Mouse (Mus musculus) layer of hippocampus, adult 18-20 months (tissue): Measurements from ENCODE around the gene Slc4a1ap. TPM values are rescaled to one million over a fixed set of nuclear protein-coding genes. Genes with fewer than 3 reads are reported as not detected.
A peak's percentile ranks its signal among the peaks of the same experiment; 100 is the strongest.
"Not testable (repeated sequence)": the region's sequence is repeated elsewhere in the genome, so short reads cannot be mapped to it uniquely, and the experiment has no call there.

ENCODE experiments used
- DNase-seq, 2 experiments: peaks; one replicate each; pipeline ENCODE4 v3.0.0; 2022; ENCODE audit warnings: low spot score in 2 of 2
- total RNA-seq, 2 experiments: library from RNA; stranded (reverse); gene quantifications; 2 replicates each; pipeline ENCODE4 v1.2.3; 2021

Slc4a1ap gene
- total RNA-seq, 2 experiments from 2014 or later: 51.3 to 54.7 TPM

DNA sequence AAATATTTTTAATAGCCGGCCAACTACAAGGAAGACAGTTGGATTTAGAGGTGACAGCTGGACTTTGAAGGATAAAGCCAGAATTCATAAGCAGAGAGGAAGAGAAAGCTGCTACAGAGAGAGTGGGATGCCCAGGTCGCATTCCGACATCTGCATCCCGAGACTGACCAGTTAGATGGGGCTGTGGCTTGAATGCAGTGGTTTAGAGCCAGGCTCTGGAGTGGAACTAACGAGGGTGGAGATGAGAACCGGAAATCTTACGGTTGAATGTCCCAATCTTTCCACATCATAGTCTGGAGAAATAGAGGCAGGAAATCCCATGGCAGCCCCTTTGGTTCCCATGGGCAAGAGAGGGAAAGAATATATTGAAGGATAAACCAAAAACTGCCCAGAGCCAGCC lies 39.2 kb downstream of the Slc4a1ap start:
- no peak for DNase-seq

DNA sequence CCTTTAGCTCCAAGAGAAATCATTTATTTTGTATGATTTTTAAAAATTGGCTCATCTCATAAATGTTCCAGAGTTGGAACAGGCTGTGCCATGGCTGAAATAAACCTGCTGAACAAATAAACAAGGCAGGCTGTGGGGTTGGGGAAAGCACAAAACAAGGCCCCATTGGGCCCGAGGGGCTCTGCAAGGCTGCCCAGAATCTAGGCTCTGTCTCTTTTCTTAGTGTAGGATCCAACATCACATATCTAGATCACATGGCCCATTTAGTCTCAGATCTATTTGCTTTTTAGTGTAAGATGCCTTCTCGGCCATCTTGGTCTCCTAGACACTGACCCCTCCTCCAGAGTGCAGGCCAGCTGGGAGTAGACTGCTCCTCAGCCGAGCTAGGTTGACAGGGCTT lies 39.7 kb downstream of the Slc4a1ap start:
- no peak for DNase-seq

DNA sequence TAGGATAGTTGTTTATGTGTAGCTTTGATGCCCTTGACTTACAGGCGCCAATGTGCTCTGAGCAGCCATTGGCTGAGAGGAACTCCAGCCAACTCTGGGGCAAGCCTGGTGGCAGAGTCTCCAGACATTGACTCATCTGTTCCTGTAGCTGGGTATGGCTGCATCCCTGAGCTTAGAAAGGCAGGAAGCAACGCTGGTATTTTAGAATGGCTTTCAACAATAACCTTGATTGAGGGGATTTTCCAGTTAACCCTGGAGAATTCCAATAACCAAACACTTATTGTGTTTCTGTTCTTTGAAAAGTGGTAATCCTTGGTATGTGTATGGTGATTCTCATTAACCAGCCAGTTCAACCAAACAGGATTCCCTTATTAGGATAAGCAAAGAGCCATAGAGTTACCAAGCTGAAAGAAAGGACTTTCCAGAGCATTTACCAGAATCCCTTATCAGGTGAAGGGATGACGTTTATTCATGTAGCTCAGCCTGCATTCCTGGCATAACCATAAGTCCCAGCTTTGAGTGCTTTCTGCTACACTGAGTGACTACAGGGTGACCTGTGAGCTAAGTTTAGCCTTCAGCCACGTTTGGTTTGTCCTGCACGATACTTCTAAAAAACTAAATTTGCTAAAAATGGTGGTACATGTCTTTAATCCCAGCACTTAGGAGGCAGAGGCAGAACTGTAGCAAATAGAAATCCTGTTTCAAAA lies 41.3 kb downstream of the Slc4a1ap start:
- no peak for DNase-seq

DNA sequence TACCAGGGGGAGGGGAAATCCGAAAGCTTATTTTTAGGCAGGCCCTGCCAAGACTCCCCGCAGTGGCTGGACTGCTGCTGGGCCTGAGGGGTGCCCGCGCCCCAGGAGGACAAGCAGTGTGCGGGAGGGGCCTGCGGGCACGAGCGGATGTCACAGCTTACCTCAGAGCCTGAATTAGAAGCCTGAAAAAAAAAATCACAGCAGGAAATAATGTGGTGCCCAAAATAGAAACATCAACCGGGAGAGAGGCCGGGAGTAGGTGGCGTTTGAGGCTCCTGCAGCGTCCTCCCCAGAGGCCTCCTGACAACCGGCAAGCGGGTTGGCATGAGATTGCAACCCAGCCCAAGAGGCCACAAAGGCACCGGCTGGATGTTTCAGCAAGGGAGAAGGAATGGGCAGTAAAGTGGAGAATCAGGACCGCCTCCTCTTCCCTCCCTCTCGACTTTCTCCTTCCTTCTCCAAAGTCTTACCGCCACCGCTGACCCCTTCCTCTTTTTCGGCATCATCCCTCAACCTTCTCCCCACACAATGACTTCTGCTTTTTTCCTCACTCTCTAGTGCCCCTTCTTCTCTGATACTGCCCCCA lies 44.3 kb downstream of the Slc4a1ap start:
- DNase-seq: peak in 1 of 2 experiments; percentile 25

DNA sequence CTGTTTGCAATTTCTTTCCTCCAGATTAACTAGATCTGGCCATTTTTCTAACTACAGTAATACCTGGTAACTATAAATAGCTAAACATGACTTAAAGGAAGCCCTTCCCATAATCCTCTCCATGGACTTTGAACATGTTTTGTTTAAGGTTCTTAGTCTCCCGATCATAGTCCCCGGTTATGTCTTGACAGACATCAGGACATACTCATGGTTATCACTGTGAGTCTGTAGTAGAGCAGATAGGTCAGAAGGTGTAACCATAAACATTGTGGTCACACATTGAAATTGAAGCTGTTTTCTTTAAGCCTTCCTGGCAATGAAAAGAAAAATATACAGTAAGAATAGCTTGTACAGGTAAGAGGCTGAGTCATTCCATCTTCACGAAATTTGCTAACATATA lies 46.9 kb downstream of the Slc4a1ap start:
- no peak for DNase-seq

DNA sequence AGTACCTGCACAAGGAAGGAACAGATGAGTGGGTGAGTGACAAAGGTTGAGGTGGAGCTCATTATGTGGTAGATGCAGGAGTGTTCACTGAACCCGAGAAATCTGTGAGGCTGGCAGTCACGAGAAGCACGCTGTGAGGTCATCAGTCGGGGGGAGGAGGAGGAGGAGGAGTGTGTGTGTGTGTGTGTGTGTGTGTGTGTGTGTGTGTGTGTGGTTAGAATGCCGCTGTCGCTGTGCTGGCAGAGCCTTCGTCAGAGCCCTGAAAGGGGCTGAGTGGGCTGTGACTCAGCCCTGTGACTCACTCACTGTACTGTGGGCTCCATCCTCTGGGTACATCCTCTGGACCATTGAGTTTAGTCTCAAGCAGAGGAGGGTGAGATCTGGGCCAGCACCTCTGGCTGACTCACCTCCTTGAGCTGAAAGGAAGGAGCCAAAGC lies 49.8 kb downstream of the Slc4a1ap start:
- peak in 1 of 2 experiments; percentile 64 for DNase-seq

DNA sequence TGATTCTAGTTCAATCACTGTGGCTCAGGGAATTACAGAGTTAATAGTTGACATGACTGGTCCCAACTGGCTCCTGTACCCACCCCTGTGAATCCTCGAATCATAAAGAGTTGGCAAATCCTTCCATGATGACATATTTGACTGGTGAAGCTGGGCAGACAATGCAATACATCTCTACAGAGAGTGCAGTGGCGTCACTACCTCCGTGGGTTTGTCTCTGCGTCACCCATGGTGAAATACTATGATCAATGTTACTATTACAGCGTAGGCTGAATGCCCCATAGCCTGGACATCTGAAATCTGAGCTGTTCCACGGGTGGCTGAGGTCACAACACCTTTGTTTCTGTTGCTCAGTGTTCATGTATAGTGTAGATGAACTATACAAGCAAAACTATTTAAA lies 54.5 kb downstream of the Slc4a1ap start:
- no peak for DNase-seq

DNA sequence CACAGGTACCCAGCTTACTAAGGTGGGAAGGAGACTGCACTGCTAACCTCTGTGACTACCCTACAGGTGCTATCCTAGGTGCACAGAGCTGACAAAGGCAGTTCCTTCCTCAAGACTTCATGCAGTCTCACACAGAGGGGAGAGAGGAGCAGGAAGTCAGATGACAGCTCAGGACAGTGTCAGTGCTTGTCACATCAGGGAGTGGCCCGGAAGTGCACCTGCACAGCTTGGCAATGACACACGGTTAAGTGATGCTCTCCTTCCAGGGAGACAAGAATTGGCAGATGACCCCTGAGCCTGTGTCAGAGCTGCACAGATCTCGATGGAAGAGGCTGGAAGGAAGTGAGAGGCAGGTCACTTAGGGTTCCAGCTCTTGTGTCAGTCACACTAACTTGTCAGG lies 55.1 kb downstream of the Slc4a1ap start:
- no peak for DNase-seq

DNA sequence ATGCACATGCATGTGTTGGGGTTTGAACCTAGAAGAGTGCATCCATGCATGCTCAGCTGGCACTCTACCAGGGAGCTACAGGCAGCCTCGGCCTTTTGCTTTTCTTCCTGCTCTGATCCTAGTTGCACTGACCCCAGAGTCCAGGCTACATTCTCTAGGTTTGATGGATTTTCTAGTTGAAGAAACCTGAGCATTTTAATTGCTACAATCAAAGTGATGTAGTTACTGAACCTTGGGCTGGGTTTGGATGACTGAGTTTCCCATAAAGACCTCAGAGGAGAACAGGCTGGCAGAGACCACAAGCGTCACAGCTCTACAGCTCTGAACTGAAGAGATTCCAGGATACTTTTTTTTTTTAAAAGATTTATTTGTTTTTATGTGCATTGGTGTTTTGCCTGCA lies 56.5 kb downstream of the Slc4a1ap start:
- no peak for DNase-seq

DNA sequence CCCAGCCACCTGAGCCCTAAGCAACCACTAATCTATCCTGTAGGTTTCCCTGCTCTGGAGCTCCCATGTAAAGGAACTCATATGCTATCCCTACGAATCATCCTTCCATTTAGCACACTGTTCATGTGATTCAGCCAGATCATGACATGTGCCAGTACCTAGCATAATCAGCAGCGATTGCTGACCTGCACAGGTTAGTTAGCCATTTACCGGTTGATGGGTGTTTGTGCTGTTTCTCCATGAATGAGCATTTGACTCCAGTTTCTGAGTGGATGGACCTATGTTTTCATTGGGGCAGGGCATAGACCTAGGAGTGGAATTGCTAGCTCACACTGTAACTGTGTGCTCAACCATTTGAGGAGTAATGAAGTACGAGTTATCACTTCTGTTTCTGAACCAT lies 58.7 kb downstream of the Slc4a1ap start:
- DNase-seq: no peak

DNA sequence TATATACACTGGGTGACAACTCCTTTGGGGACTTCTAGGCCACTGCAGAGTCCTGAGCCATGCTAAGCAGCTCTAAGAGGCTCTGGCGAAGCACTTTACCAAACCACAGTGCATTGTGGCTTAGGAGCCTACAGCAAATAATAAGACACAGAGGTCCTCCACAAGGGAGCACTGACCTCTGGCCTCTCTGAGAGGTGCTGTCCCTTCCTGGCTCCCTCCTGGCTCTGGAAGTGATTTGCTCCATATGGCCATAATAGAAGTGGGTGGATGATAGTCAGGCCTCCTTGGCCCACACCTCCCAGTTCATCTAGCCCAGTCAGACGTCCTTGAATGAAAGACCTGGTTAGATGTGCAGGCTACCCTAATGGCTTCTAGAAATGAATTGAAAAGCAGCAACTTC lies 61.2 kb downstream of the Slc4a1ap start:
- no peak for DNase-seq

DNA sequence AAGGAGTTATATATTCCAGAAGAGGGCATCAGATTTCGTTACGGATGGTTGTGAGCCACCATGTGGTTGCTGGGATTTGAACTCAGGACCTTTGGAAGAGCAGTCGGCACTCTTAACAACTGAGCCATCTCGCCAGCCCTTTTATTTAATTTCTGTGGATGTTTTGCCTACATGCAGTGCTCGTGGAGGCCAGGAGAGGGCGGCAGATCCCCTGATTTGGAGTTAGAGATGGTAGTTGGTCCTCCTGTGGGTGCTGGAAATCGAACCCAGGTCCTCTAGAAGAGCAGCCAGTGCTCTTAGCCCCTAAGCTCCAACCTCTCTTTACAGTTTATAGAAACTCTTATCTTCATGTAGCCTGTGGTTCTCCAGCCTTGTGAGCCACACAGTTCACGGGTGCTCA lies 61.9 kb downstream of the Slc4a1ap start:
- not testable (repeated sequence) for DNase-seq

DNA sequence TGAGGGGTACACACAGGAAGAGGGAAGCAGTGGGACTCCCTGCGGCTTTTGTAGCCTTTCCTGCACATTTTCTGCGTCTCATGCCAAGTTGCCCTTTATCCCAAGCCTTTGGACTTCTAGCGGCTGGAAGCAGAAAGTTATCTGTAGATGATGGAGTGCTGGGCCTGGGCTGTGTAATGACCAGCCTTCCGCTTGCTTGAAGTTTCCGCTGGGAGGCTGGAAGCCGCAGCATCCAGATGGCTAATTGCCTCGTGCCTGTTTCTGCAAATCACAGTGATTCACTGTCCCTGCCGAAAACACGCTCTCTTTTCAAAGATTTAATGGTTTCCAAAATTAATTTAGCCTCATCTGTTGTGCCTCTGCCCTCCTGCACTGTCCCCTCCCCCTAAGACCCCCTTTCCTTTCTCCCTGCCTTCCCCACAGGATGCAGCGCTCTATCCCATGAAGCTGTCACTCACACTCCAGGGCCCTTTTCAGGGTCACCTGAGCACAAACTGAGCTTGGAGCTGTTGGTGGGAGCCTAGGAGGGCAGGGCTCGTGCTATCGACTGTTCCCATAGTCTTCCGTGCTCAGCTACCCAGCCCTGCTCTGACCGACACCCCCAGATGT lies 63.0 kb downstream of the Slc4a1ap start:
- peak in 1 of 2 experiments; percentile 50 for DNase-seq

DNA sequence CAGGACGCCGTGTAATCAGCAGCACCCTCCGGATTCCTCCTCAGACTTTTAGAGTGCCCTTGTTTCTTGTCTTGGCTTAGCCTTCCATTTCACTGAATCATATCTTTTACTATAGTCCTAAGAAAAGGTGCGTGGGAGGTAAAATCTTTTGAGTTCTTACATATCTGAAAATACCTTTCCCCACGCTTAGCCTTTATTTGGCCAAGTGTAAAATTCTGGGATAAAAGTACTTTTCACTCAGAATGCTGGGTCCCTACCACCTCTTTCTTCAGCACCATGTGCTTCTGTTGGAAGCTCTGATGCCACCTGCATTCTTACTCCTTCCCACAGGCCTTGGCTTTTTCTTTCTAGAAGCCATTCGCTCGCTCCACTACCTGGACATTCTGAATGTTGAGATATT lies 64.3 kb downstream of the Slc4a1ap start:
- DNase-seq: no peak

DNA sequence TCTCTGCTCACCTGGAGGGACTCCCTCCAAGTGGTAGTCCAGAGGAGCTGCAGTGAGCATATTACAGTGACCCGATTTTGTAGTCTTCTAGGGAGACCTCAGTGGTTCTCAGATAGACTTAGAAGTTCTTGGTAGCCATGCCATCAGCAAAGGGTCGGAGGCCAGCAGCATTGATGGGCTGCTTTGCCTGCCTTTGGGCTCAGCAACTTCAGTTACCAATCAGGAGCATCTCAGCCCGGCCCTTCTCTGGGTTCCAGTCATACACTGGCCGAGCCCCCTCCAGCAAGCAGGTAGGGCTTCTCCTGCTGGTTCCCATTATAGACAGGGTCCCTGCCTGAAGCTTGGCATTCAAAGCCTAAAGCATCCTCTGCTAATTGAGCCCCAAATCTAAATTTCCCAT lies 69.1 kb downstream of the Slc4a1ap start:
- no peak for DNase-seq

DNA sequence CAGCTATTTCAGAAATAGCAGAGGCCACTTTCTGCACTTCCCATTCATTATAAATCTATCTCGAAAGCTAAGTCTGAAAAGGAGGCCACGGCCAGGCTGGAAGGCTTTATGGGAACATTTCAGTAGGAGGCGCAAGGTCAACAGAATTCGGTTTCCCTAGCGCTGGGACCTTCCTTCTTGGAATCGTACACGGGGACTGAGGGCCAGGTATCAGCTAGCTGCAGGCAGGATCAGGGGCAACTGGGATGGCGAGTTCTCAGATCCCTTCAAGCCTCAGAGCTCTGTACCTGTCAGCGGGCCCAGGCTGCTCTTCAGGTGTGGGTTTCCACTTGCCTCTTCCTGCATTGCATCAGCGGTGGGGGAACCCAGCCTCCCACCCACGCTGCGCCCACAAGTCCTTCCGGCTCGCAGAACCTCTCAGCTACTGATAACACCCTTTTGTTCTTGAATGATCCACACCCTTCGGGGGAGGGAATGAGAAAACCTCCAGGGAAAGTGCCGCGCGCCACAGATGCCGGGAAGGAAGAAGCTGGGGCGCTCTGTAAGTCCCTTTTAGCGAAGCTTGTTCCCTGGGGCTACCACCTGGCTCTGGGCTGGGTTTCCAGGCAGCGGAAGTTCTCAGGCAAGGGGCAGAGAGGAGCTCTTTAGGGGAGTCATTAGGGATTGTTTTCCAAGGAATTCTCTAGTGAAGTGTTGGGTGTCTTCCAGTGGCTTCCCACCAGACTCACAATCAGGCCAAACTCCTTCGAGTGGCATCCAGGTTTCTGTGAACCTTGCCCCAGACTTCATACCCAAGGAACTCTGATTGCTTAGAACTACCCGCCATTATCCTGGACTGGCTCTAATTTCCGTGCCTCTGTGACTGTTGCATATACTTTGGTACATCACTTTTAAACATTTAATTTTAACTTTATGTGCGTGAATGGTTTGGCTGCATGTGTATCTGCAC lies 70.0 kb downstream of the Slc4a1ap start, which contains the start of gene Mrpl33:
TSS of gene Mrpl33 (plus strand) at position 455 of the 949 bp plus-strand sequence.
- DNase-seq: peak; percentile 11 to 22

DNA sequence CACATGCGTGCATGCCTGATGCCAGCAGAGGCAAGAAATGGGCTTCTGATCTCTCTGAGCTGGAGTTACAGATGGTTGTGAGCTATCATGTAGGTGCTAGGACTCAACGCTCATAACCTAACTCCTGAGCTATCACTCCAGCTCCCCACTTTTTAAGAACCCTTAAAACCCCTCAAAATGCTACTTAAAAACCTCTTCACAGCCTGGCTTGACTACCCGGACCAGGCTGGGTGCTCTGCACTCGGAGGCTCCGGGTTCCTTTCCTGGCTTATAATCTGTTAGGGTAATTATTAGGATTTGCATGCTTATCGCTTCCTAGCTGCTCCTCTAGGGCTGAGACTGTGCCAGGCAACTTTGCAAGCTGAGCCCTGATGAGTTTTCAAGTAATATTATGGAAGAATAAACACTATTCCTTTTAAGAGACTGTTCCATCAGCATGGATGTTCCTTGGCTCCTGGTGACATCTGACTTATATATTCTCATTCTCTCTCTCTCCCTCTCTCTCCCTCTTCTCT lies 70.7 kb downstream of the Slc4a1ap start:
- no peak for DNase-seq

DNA sequence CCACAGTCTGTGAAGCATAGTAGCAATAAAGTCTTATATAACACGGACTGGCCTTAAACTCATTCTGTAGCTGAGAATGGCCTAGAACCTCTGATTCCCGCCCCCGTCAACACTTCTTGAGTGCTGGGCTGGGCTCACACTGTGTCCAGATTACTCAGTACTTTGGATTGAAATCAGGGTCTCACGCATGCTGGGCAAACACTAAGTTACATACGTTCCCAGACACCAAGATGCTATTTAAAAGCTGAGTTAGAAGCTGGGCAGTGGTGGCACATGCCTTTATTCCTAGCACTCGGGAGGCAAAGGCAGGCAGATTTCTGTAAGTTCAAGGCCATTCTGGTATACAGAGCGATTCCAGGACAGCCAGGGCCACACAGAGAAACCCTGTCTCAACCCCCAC lies 71.3 kb downstream of the Slc4a1ap start:
- no peak for DNase-seq

DNA sequence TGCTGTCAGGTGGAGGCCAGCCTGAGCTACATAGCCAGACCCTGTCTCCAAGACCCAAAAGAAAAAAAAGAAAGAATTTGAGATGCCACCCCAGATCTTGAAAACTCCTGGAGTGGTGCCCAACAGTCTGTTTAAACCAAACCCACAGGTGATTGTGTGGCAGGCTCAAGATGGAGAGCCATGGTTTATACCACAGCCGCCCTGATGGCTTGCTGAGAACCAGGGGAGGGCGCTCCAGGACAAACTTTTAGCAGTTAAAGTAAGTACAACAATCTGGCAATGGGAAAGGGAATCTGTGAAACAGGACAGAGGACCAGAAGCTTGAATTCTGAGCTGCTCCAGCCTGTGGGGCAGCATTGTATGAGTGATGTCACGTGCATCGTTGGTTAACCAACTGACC lies 71.8 kb downstream of the Slc4a1ap start:
- DNase-seq: no peak

DNA sequence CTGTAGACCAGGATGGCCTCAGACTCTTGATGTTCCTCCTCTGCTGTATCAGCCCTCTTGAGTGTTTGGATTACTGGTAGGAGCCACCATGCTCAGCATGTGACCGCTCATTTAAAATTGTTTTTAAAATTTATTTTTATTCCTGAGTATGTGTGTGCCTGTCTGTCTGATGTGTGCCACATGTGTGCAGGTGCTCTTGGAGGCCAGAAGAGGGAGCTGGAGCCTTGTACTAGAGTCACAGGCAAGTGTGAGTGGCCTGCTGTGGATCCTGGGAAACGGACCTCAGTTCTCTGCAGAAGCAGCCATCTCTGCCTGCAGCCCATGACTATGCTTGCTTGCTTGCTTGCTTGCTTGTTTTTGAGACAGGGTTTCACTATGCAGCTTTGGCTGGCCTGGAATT lies 72.4 kb downstream of the Slc4a1ap start:
- no peak for DNase-seq

DNA sequence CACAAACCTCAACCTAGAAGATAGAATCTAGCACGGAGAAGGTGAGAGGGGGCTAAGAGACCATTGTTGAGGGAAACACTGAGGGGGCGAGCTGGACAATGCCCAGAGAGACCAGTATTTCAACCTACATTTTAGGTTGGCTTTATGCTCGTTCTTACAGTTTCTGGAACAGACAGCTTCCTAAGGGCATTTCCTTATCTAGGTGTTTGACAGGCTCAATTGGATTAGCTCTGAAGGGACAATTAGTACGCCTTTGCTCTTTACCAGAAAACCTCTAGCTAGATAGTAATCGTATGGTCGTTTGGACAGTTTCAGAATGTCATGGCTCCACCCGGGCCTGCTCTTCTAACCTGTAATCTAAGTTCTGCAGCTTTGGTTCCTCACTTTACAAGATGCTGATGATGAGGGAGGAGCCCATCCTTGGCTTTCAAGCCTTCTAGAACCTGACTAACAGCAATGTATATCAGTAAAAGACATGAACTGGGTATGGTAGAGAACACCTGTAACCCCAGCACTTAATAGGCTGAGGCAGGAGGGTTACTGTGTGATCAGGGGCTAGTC lies 74.4 kb downstream of the Slc4a1ap start:
- DNase-seq: no peak
